Mouse (Mus musculus): ENCODE data around the gene Edf1. TPM values are rescaled to one million over a fixed set of nuclear protein-coding genes. Genes with fewer than 3 reads are reported as not detected.
"Not testable (repeated sequence)": the region's sequence is repeated elsewhere in the genome, so short reads cannot be mapped to it uniquely, and the experiment has no call there.

Gene Edf1
- polyA plus RNA-seq, 1 experiment from 2014 or later, result 319 TPM

GRCm38 (mm10) chr2:25553171-25553786, 4.4 kb upstream of the Edf1 start:
- H3K9ac ChIP-seq (ENCODE audit: low read length); H3K4me1 ChIP-seq (ENCODE audit: control insufficient read depth in 2 of 2, insufficient read depth in 2 of 2, low read length in 2 of 2); H3K27me3 ChIP-seq (ENCODE audit: control insufficient read depth, insufficient read depth, low read length); H3K4me3 ChIP-seq (ENCODE audit: control insufficient read depth in 1 of 2, insufficient read depth in 1 of 2, low read depth in 1 of 2, low read length in 2 of 2); H3K9me3 ChIP-seq (ENCODE audit: control insufficient read depth, low read length); H3K4me2 ChIP-seq (ENCODE audit: low read length); ATAC-seq (ENCODE audit: insufficient number of reproducible peaks, insufficient read depth, low FRiP score, low read depth); H3K27ac ChIP-seq (replicated peaks in 1 of 2; ENCODE audit: control insufficient read depth in 1 of 2, insufficient read depth in 1 of 2, low read depth in 2 of 2, low read length in 2 of 2); H3K36me3 ChIP-seq (ENCODE audit: control insufficient read depth, insufficient read depth, low read length): not testable (repeated sequence)
- WGBS, result 78% methylated on average over 4 of the region's 4 CpGs

DNA sequence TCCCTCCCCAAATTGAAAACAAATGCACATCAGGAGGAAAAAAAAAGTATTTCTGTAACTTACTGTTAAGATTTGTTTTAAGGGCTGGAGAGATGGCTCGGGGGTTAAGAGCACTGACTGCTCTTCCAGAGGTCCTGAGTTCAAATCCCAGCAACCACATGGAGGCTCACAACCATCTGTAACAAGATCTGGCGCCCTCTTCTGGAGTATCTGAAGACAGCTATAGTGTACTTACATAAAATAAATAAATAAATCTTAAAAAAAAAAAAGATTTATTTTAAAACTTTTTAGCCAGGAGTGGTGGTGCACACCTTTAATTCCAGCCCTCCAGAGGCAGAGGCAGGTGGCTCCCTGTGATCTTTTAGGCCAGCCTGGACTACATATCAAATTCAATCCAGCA, 2.2 kb upstream of the Edf1 start:
- peaks cover 4 to 15% of the 10 kb centered on the region in 2 experiments for H3K4me1 ChIP-seq (ENCODE audit: control insufficient read depth in 2 of 2, insufficient read depth in 2 of 2, low read length in 2 of 2)
- WGBS, result 53% methylated on average over 2 of the region's 2 CpGs
- not testable (repeated sequence) for H3K27ac ChIP-seq (replicated peaks in 1 of 2; ENCODE audit: control insufficient read depth in 1 of 2, insufficient read depth in 1 of 2, low read depth in 2 of 2, low read length in 2 of 2)

DNA sequence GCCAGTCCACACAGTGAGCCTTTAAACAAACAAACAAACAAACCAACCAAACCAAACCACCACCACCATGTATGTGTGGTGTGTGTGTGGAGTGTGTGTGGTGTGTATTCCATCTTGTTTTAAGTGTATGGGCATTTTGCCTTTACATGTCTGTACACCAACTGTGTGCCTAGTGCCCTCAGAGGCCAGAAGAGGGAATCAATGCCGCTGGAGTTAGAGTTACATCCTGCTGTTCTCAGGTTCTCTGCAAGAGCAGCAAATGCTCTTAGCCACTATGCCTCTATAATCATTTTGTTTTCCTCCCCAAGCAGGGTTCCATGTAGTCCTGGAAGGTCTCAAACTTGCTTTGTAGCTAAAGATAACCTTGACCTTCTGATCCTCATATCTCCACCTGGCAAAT, 1.4 kb upstream of the Edf1 start:
- WGBS, result 42% methylated on average over 1 of the region's 1 CpGs
- Histone ChIP-seq H3K27me3 (ENCODE audit: control insufficient read depth, insufficient read depth, low read length) (no peaks in the 10 kb centered on the region), H3K4me3 (ENCODE audit: control insufficient read depth in 1 of 2, insufficient read depth in 1 of 2, low read depth in 1 of 2, low read length in 2 of 2) (no peak overlapping the region), H3K4me2 (ENCODE audit: low read length) (no peak overlapping the region), H3K9me3 (ENCODE audit: control insufficient read depth, low read length) (no peaks in the 10 kb centered on the region), H3K27ac (replicated peaks in 1 of 2; ENCODE audit: control insufficient read depth in 1 of 2, insufficient read depth in 1 of 2, low read depth in 2 of 2, low read length in 2 of 2) (no peak overlapping the region), H3K9ac (ENCODE audit: low read length) (no peak overlapping the region), H3K4me1 (ENCODE audit: control insufficient read depth in 2 of 2, insufficient read depth in 2 of 2, low read length in 2 of 2) (peaks cover 4 to 15% of the 10 kb centered on the region in 2 experiments), H3K36me3 (ENCODE audit: control insufficient read depth, insufficient read depth, low read length) (peaks cover 22% of the 10 kb centered on the region)
- ATAC-seq (ENCODE audit: insufficient number of reproducible peaks, insufficient read depth, low FRiP score, low read depth), result no peak

More for the DNA sequence above, 2.2 kb upstream of the Edf1 start:
- ATAC-seq (ENCODE audit: insufficient number of reproducible peaks, insufficient read depth, low FRiP score, low read depth); H3K9ac ChIP-seq (ENCODE audit: low read length); H3K27me3 ChIP-seq (ENCODE audit: control insufficient read depth, insufficient read depth, low read length); H3K9me3 ChIP-seq (ENCODE audit: control insufficient read depth, low read length); H3K4me2 ChIP-seq (ENCODE audit: low read length); H3K4me3 ChIP-seq (ENCODE audit: control insufficient read depth in 1 of 2, insufficient read depth in 1 of 2, low read depth in 1 of 2, low read length in 2 of 2): not testable (repeated sequence)
- H3K36me3 ChIP-seq (ENCODE audit: control insufficient read depth, insufficient read depth, low read length), result peaks cover 14% of the 10 kb centered on the region

DNA sequence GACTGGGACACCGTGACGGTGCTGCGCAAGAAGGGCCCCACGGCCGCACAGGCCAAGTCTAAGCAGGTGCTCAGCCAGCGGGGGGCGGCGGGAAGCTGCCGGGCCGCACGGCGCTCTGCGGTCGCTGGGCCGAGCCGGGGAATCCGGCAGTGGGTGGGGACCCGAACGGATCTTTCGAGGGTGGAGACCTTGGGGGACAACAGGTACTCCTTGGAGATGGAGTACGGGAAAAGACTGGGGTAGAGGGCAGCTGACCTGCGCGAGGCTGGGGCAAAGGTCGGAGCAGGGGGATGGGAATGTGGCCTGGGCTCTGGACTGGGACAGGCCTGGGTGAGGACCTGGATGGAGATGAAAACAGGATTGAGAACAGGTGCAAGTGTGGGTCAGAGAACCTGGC, 315 bp downstream of the Edf1 start:
- Histone ChIP-seq H3K4me3 (ENCODE audit: control insufficient read depth in 1 of 2, insufficient read depth in 1 of 2, low read depth in 1 of 2, low read length in 2 of 2) (peak overlapping the region; percentile 67 to 77), H3K4me1 (ENCODE audit: control insufficient read depth in 2 of 2, insufficient read depth in 2 of 2, low read length in 2 of 2) (peaks cover 4 to 15% of the 10 kb centered on the region in 2 experiments), H3K9ac (ENCODE audit: low read length) (peak overlapping the region; percentile 91), H3K36me3 (ENCODE audit: control insufficient read depth, insufficient read depth, low read length) (peaks cover 39% of the 10 kb centered on the region), H3K27me3 (ENCODE audit: control insufficient read depth, insufficient read depth, low read length) (no peaks in the 10 kb centered on the region), H3K4me2 (ENCODE audit: low read length) (peak overlapping the region; percentile 96), H3K9me3 (ENCODE audit: control insufficient read depth, low read length) (no peaks in the 10 kb centered on the region), H3K27ac (replicated peaks in 1 of 2; ENCODE audit: control insufficient read depth in 1 of 2, insufficient read depth in 1 of 2, low read depth in 2 of 2, low read length in 2 of 2) (peak overlapping the region in 1 of 2 experiments; percentile 50; a peak in 3 of 4 replicates)
- ATAC-seq (ENCODE audit: insufficient number of reproducible peaks, insufficient read depth, low FRiP score, low read depth), result peak; percentile 15; the same call in 1 of the 2 replicates
- 2% methylated on average over 24 of the region's 24 CpGs for WGBS

DNA sequence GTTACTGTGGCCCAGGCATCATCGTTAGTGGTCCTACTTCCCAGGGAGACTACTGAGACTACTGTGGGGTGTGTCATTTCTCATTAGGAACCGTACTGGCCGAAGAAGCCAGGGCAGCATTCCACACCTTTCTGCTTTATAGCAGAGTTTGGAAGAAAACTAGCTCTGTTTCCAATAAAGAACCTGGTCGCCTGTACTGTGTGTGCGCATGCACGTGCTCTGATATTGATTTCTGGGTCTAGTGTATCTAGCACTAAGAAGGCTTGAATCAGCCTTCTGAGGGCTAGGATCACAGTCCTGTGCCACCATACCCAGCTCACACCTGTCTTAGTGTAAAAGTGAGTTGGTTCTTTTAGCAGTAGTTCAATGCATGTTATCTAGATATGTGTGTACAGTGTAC, 1.1 kb downstream of the Edf1 start:
- Histone ChIP-seq H3K4me3 (ENCODE audit: control insufficient read depth in 1 of 2, insufficient read depth in 1 of 2, low read depth in 1 of 2, low read length in 2 of 2) (peak overlapping the region; percentile 67 to 77; a peak in 3 of 4 replicates), H3K9ac (ENCODE audit: low read length) (peak overlapping the region; percentile 91), H3K4me1 (ENCODE audit: control insufficient read depth in 2 of 2, insufficient read depth in 2 of 2, low read length in 2 of 2) (peaks cover 4 to 15% of the 10 kb centered on the region in 2 experiments), H3K27ac (replicated peaks in 1 of 2; ENCODE audit: control insufficient read depth in 1 of 2, insufficient read depth in 1 of 2, low read depth in 2 of 2, low read length in 2 of 2) (no peak overlapping the region), H3K9me3 (ENCODE audit: control insufficient read depth, low read length) (no peaks in the 10 kb centered on the region), H3K4me2 (ENCODE audit: low read length) (peak overlapping the region; percentile 96), H3K27me3 (ENCODE audit: control insufficient read depth, insufficient read depth, low read length) (no peaks in the 10 kb centered on the region), H3K36me3 (ENCODE audit: control insufficient read depth, insufficient read depth, low read length) (peaks cover 47% of the 10 kb centered on the region)
- ATAC-seq (ENCODE audit: insufficient number of reproducible peaks, insufficient read depth, low FRiP score, low read depth), result no peak
- 79% methylated on average over 6 of the region's 6 CpGs for WGBS

DNA sequence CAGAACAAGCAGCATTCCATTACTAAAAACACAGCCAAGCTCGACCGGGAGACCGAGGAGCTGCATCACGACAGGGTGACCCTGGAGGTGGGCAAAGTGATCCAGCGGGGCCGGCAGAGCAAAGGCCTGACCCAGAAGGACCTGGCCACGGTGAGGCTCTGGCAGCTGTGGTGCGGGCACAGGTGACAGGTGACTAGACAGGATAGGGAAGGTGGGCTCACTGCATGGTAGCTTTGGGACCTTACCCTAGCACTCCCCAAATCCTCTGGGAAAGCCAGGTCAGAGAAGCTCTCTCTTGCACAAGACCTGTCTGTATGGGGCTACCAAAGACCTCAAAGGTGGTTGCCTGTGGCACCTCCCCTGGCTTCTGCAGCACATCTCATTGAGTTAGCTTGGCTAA, 2.9 kb downstream of the Edf1 start:
- Histone ChIP-seq H3K4me1 (ENCODE audit: control insufficient read depth in 2 of 2, insufficient read depth in 2 of 2, low read length in 2 of 2) (peaks cover 4 to 15% of the 10 kb centered on the region in 2 experiments), H3K4me2 (ENCODE audit: low read length) (no peak overlapping the region), H3K9me3 (ENCODE audit: control insufficient read depth, low read length) (no peaks in the 10 kb centered on the region), H3K27me3 (ENCODE audit: control insufficient read depth, insufficient read depth, low read length) (no peaks in the 10 kb centered on the region), H3K9ac (ENCODE audit: low read length) (no peak overlapping the region), H3K36me3 (ENCODE audit: control insufficient read depth, insufficient read depth, low read length) (peaks cover 64% of the 10 kb centered on the region), H3K27ac (replicated peaks in 1 of 2; ENCODE audit: control insufficient read depth in 1 of 2, insufficient read depth in 1 of 2, low read depth in 2 of 2, low read length in 2 of 2) (no peak overlapping the region), H3K4me3 (ENCODE audit: control insufficient read depth in 1 of 2, insufficient read depth in 1 of 2, low read depth in 1 of 2, low read length in 2 of 2) (no peak overlapping the region)
- no peak for ATAC-seq (ENCODE audit: insufficient number of reproducible peaks, insufficient read depth, low FRiP score, low read depth)
- WGBS, result 86% methylated on average over 8 of the region's 8 CpGs

DNA sequence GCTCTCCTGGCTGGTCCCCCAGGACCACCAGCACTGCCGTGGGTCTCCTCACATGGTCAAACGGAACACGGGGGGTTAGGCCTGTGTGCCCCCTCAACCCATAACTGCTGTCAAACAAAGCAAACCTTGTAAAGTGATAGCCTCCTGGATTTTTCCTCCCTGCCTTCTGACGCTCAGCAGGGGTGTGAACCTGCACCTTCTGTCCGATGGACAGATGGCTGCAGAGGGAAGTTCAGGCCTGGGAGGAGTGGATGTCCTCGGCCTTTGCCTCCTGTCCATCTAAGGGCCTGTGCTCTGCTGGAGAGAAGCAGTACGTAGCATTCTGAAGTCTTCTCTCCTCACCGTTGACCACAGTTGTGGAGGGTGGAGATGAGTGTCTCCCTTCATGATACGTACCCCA, 4.3 kb downstream of the Edf1 start:
- Histone ChIP-seq H3K9me3 (ENCODE audit: control insufficient read depth, low read length) (no peaks in the 10 kb centered on the region), H3K27ac (replicated peaks in 1 of 2; ENCODE audit: control insufficient read depth in 1 of 2, insufficient read depth in 1 of 2, low read depth in 2 of 2, low read length in 2 of 2) (no peak overlapping the region), H3K4me1 (ENCODE audit: control insufficient read depth in 2 of 2, insufficient read depth in 2 of 2, low read length in 2 of 2) (peaks cover 2 to 12% of the 10 kb centered on the region in 2 experiments; a peak in 3 of 4 replicates), H3K4me3 (ENCODE audit: control insufficient read depth in 1 of 2, insufficient read depth in 1 of 2, low read depth in 1 of 2, low read length in 2 of 2) (no peak overlapping the region), H3K36me3 (ENCODE audit: control insufficient read depth, insufficient read depth, low read length) (peaks cover 78% of the 10 kb centered on the region), H3K9ac (ENCODE audit: low read length) (no peak overlapping the region), H3K4me2 (ENCODE audit: low read length) (no peak overlapping the region), H3K27me3 (ENCODE audit: control insufficient read depth, insufficient read depth, low read length) (no peaks in the 10 kb centered on the region)
- WGBS, result 73% methylated on average over 9 of the region's 9 CpGs
- ATAC-seq (ENCODE audit: insufficient number of reproducible peaks, insufficient read depth, low FRiP score, low read depth), result no peak

DNA sequence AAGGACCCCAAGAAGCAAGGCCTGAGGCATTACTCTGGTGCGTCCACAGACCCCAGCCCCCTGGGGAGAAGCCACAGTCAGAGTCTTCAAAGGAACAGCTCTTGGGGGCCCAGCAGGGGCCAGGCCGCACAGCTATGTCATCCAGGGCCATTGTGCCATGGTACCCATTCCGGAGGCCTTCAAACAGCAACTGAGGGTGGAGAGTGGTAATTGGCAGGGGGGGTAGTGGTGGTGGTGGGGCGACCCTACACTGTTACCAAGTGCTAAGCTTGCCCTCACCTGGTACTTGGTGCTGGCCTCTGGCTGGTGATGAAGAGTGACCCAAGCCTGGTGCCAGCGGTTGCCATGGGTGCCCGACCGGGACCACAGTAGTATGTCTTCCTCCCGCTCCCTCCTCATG, 8.1 kb downstream of the Edf1 start:
- Histone ChIP-seq H3K27ac (replicated peaks in 1 of 2; ENCODE audit: control insufficient read depth in 1 of 2, insufficient read depth in 1 of 2, low read depth in 2 of 2, low read length in 2 of 2) (no peak overlapping the region), H3K9ac (ENCODE audit: low read length) (no peak overlapping the region), H3K27me3 (ENCODE audit: control insufficient read depth, insufficient read depth, low read length) (no peaks in the 10 kb centered on the region), H3K4me2 (ENCODE audit: low read length) (no peak overlapping the region), H3K4me3 (ENCODE audit: control insufficient read depth in 1 of 2, insufficient read depth in 1 of 2, low read depth in 1 of 2, low read length in 2 of 2) (no peak overlapping the region), H3K36me3 (ENCODE audit: control insufficient read depth, insufficient read depth, low read length) (peaks cover 98% of the 10 kb centered on the region), H3K4me1 (ENCODE audit: control insufficient read depth in 2 of 2, insufficient read depth in 2 of 2, low read length in 2 of 2) (no peaks in the 10 kb centered on the region), H3K9me3 (ENCODE audit: control insufficient read depth, low read length) (no peaks in the 10 kb centered on the region)
- WGBS, result 91% methylated on average over 8 of the region's 8 CpGs
- ATAC-seq (ENCODE audit: insufficient number of reproducible peaks, insufficient read depth, low FRiP score, low read depth), result no peak

Data from heart, embryonic 14.5 days (tissue).